Mouse (Mus musculus) neural tube, embryonic 14.5 days (tissue): ENCODE measurements around the gene Car11. TPM values are rescaled to one million over a fixed set of nuclear protein-coding genes. Genes with fewer than 3 reads are reported as not detected.

ENCODE experiments used
- ATAC-seq: fragments of 200-750 bp; cut with Nextera tagmentation; 2 replicates; pipeline ENCODE4 v1.8.0; 2017; ENCODE audit warnings: low read depth, mild to moderate bottlenecking, moderate TSS enrichment, moderate library complexity
- H3K27ac ChIP-seq: fragments of 300-500 bp; sonication (generic); 2 replicates; pipeline ENCODE4 v1.5.1; 2014; ENCODE audit warnings: low read depth, mild to moderate bottlenecking, control low read depth, low read length, moderate library complexity, mixed read lengths
- H3K27me3 ChIP-seq: fragments of 300-500 bp; sonication (generic); 2 replicates; pipeline ENCODE4 v1.6.1; 2014; ENCODE audit warnings: low read length; ENCODE audit not compliant: control insufficient read depth, insufficient read depth
- H3K36me3 ChIP-seq: fragments of 300-500 bp; sonication (generic); 2 replicates; pipeline ENCODE4 v1.6.1; 2014; ENCODE audit warnings: low read length, mixed read lengths; ENCODE audit not compliant: control insufficient read depth, insufficient read depth
- H3K4me1 ChIP-seq: fragments of 300-500 bp; sonication (generic); 2 replicates; pipeline ENCODE4 v1.6.1; 2014; ENCODE audit warnings: low read length; ENCODE audit not compliant: control insufficient read depth, insufficient read depth
- H3K4me2 ChIP-seq: fragments of 300-500 bp; sonication (generic); 2 replicates; pipeline ENCODE4 v1.6.1; 2014; ENCODE audit warnings: mild to moderate bottlenecking, low read depth, low read length, control low read depth
- H3K4me3 ChIP-seq: fragments of 300-500 bp; sonication (generic); 2 replicates; pipeline ENCODE4 v1.5.1; 2014; ENCODE audit warnings: low read depth, low read length, control low read depth, mixed read lengths
- H3K9ac ChIP-seq: fragments of 300-500 bp; sonication (generic); replicated peaks from 2 replicates; pipeline ENCODE4 v1.6.1; 2014; ENCODE audit warnings: low read depth, mild to moderate bottlenecking, control low read depth, low read length, mixed read lengths
- H3K9me3 ChIP-seq: fragments of 300-500 bp; sonication (generic); 2 replicates; pipeline ENCODE4 v1.6.1; 2016; ENCODE audit warnings: low read length; ENCODE audit not compliant: control insufficient read depth
- WGBS: fragments of 180-500 bp; shearing (Covaris S2); extraction: QIAGEN DNeasy Blood & Tissue Kit; methylation state at CpG from one replicate; pipeline ENCODE4 v1.1.7; 2014; 5-methylcytosine and 5-hydroxymethylcytosine counted together
- polyA plus RNA-seq: library from polyadenylated mRNA; unstranded; fragments of >200 nt; fragmentation: Nextera tagmentation; extraction: Ambion mirVana; gene quantifications from 2 replicates; pipeline ENCODE4 v1.2.1, GENCODE M21; 2014

The Car11 gene
- polyA plus RNA-seq, 1 experiment from 2014 or later, result 31.9 TPM

DNA sequence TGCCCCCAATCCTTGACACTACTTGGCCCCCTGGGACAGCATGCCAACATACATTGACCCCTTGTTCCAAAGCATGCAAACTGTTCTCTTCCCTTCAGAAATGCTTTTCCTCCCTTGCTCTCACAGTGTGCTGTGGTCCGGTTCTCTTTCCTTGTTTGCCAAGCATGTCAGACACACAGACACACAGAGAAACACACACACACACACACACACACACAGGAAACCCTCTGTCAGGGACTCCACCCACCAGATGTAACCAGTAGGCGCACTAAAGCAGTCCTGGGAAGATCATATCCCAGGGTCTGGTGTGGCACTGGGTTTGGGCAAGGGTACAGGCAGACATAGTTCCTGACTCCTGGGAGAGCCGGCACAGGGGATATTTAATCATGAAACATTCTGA lies 12.8 kb upstream of the Car11 start:
- H3K27me3 ChIP-seq, result no peaks in the 10 kb centered on the region
- no peak overlapping the region for H3K4me2 ChIP-seq
- 59% methylated on average over 3 of the region's 3 CpGs for WGBS
- no peak overlapping the region for H3K27ac ChIP-seq
- no peak for ATAC-seq
- H3K9me3 ChIP-seq, result no peaks in the 10 kb centered on the region
- no peak overlapping the region for H3K9ac ChIP-seq
- no peak overlapping the region for H3K4me3 ChIP-seq
- no peaks in the 10 kb centered on the region for H3K36me3 ChIP-seq
- H3K4me1 ChIP-seq, result no peaks in the 10 kb centered on the region; the same call in 1 of the 2 replicates

DNA sequence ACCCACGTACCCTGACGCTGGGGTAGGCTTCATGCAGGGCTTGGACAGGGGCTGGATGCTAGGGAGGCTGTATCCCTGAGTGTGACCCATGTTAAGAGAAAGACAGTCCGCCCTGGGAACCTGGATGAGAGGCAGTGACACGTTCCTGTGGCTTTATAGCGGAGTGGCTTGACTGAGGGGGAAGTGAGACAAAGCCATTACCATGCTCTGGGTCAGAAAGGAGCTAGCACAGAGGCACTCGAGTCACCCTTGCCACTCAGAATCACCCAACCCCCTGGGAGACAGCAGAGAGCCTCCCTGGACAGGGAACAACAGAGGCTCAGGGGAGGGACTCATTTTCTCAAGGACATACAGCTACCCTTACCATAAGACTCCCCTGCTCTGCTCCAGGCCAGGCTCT lies 10.5 kb upstream of the Car11 start:
- Histone ChIP-seq H3K27ac (no peak overlapping the region), H3K9ac (no peak overlapping the region), H3K4me2 (no peak overlapping the region), H3K27me3 (no peaks in the 10 kb centered on the region), H3K4me3 (no peak overlapping the region), H3K9me3 (no peaks in the 10 kb centered on the region), H3K4me1 (no peaks in the 10 kb centered on the region), H3K36me3 (no peaks in the 10 kb centered on the region)
- WGBS, result 58% methylated on average over 6 of the region's 6 CpGs
- ATAC-seq, result no peak

DNA sequence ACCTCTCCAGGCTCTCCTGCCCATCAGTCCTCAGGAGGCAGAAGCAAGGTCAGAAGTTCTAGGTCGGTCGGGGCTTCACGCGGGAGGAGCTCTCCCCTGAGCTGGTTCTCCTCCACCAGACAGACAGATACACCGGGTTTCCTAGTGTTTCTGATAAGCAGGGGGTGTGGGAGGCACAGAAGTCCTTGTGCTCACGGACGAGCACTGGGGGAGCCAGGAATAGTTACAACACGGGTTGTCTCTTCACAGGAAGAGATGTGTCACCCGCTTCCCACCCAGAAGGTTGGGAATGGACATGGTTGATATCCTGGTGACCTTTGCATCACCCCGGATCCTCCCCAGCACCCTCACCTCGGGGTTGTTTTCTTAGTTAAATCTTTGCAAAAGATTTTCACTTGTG lies 9.8 kb upstream of the Car11 start:
- H3K9ac ChIP-seq, result no peak overlapping the region
- no peak for ATAC-seq
- H3K9me3 ChIP-seq, result no peaks in the 10 kb centered on the region
- no peaks in the 10 kb centered on the region for H3K4me1 ChIP-seq
- no peak overlapping the region for H3K27ac ChIP-seq
- H3K4me3 ChIP-seq, result no peak overlapping the region
- no peaks in the 10 kb centered on the region for H3K27me3 ChIP-seq
- 78% methylated on average over 11 of the region's 11 CpGs for WGBS
- H3K36me3 ChIP-seq, result no peaks in the 10 kb centered on the region
- H3K4me2 ChIP-seq, result no peak overlapping the region

DNA sequence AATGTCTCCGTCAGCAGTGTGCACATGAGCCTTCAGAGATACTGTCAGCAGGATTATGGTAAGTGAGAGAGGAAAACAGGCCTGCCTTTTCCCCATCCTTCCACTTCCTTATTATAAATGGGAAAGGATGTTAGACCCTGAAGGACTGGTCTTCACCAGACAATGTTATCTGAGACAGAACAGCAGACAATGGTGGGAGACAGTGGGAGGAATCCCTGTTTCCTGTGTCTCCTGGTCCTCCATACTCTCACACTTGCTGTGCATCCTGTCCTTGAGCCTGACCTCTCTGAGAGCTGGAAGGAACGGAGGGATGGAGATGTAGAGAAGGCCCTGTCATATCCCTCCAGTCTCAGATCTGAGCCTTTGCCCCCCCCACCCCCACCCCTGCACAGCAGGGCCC lies 7.3 kb upstream of the Car11 start:
- no peaks in the 10 kb centered on the region for H3K9me3 ChIP-seq
- H3K4me1 ChIP-seq, result no peaks in the 10 kb centered on the region
- no peaks in the 10 kb centered on the region for H3K36me3 ChIP-seq
- no peak overlapping the region for H3K27ac ChIP-seq
- no peak overlapping the region for H3K4me2 ChIP-seq
- H3K27me3 ChIP-seq, result no peaks in the 10 kb centered on the region
- no peak overlapping the region for H3K4me3 ChIP-seq
- no peak for ATAC-seq
- WGBS, result 81% methylated on average over 2 of the region's 2 CpGs
- H3K9ac ChIP-seq, result no peak overlapping the region

DNA sequence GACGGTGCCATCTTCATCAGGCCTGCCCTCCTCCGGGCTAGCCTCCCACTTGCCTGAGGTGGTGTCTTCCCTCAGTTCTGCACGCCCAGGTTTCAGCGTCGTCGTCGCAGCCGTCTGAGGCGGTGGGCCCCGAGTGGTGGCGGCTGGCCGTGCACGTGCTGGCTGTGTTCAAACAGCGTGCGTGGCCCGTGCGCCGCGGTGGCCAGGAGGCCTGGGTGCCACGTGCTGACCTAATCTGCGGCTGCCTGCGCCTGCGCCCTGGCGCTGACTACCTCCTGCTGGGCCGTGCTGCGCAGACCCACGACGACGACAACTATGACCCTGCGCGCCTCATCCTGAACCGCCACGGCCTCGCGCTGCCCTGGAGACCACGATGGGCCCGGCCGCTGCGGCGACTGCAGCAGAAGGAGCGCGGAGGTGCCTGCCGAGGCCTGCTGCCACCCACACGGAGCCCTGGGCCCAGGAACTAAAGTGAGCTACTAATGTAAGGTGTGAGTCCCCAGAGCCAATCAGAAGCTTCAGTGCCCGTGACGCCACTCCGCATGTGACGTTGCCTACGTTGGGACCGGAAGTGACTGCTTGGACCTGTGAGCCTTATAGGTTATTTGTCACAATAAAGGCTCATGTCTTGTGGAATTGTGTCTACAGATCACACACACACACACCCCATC lies 5.6 kb upstream of the Car11 start, which contains the start of gene Sec1:
Sec1 (minus strand) TSS at position 482 of the 671 bp plus-strand sequence.
- no peaks in the 10 kb centered on the region for H3K36me3 ChIP-seq
- no peak within 1 kb of the TSS for H3K27ac ChIP-seq
- H3K27me3 ChIP-seq, result 0 out of 2 replicates have a peak, but pooled peaks cover 3% of the 10 kb centered on the region
- H3K4me1 ChIP-seq, result no peaks in the 10 kb centered on the region
- WGBS, result 90% methylated on average over 50 of the region's 50 CpGs
- H3K4me2 ChIP-seq, result no peak within 1 kb of the TSS
- H3K9me3 ChIP-seq, result no peaks in the 10 kb centered on the region
- H3K4me3 ChIP-seq, result no peak within 1 kb of the TSS
- H3K9ac ChIP-seq, result no peak within 1 kb of the TSS
- peak; percentile 19; the same call in 1 of the 2 replicates for ATAC-seq

DNA sequence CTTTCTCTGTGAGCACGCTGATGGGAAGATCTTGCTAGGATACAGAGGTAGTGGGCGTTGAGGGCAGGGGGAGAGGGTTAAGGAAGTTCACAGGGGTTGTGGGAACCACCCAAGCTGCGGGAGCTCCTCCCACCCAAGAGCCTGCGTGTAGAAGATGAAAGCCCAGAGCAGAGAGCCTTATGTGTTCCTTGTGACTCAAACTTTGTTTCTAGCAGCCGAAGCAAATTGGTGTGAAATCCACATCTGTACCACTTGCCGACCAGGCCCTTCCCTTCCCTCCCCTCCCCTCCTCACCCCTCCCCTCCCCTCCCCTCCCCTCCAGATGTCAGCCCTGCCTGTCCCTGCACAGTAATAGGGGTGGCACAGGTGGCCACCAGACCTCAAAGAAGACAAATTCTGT lies 4.5 kb upstream of the Car11 start:
- Histone ChIP-seq H3K36me3 (no peaks in the 10 kb centered on the region), H3K4me3 (no peak overlapping the region), H3K9me3 (no peaks in the 10 kb centered on the region), H3K4me2 (no peak overlapping the region), H3K27me3 (peaks cover 7% of the 10 kb centered on the region; the same call in 1 of the 2 replicates), H3K9ac (no peak overlapping the region), H3K27ac (no peak overlapping the region), H3K4me1 (0 out of 2 replicates have a peak, but pooled peaks cover under 1% of the 10 kb centered on the region)
- ATAC-seq, result no peak
- 2% methylated on average over 6 of the region's 6 CpGs for WGBS

DNA sequence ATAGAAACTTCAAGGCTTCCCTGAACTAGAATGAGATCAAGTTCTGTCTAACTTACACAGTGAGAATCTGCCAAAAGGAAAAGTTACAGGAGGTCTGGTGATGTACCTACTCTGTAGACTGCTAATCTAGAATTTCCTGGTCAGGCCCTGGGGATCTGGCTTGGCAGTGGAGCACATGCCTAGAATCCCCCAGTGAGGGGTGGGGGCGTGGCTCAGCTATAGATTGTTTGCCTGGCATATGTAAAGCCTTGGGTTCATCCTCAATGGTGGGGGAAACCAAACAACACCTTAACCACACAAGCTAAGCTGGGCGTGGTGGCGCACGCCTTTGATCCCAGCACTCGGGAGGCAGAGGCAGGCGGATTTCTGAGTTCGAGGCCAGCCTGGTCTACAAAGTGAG lies 1.7 kb upstream of the Car11 start:
- Histone ChIP-seq H3K27me3 (peaks cover 7% of the 10 kb centered on the region; the same call in 1 of the 2 replicates), H3K27ac (no peak overlapping the region), H3K36me3 (no peaks in the 10 kb centered on the region), H3K9me3 (no peaks in the 10 kb centered on the region), H3K9ac (no peak overlapping the region), H3K4me2 (no peak overlapping the region), H3K4me3 (no peak overlapping the region), H3K4me1 (0 out of 2 replicates have a peak, but pooled peaks cover 4% of the 10 kb centered on the region)
- no peak for ATAC-seq
- 80% methylated on average over 7 of the region's 7 CpGs for WGBS

DNA sequence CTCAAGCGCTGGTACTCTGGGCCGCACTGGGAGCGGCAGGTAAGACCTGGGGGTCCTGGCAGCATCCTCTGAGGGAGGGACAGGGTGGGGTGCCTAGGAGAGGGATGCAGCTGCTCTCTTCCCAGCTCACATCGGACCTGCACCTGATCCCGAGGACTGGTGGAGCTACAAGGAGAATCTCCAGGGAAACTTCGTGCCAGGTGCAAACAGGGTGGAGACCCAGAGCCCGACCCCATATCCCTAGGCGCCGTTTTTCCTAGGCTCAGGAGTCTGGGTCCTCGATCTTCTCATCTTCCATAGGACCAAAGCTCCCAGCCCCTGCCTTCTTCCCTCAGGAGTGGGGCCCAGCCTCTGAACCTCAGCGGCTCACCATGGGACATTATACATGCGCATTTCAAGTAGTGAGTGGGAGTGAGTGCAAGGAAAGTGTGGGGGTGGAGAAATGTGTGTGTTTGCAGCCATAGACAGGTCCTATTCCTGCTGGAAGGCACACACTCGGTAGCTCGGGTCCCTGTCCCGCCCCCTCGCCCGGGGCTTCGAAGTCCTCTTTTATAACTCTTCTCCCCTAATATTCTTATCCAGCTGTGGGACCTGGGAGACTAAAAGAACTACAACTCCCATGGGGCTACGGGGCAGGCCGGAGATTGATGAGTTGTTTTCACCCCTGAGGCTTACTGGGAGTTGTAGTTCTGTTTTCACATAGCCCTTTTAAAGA lies 815 bp downstream of the Car11 start:
- Histone ChIP-seq H3K4me3 (peak overlapping the region; percentile 46), H3K9me3 (no peaks in the 10 kb centered on the region), H3K27me3 (peaks cover 7% of the 10 kb centered on the region; the same call in 1 of the 2 replicates), H3K9ac (peak overlapping the region; percentile 67), H3K36me3 (no peaks in the 10 kb centered on the region), H3K4me1 (peaks cover 11% of the 10 kb centered on the region; the same call in 1 of the 2 replicates), H3K4me2 (peak overlapping the region; percentile 85), H3K27ac (peak overlapping the region; percentile 70)
- ATAC-seq, result peak; percentile 3; the same call in 1 of the 2 replicates
- WGBS, result under 1% methylated on average over 20 of the region's 20 CpGs

DNA sequence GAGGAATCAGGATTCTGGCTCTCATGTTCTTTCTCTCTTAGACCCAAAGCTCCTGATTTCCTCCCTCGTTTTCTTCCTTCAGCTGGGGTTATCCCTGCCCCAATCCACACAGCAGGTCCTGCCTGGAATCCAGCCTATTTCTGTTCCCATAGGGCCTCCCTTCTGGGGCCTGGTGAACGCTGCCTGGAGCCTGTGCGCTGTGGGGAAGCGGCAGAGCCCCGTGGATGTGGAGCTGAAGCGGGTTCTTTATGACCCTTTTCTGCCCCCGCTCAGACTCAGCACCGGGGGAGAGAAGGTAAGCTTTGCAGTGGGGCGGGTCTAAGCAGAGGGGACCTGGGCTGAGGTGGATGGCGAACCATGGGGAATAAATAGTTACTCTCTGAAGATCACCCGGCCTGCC lies 1.4 kb downstream of the Car11 start:
- peak overlapping the region; percentile 85 for H3K4me2 ChIP-seq
- H3K36me3 ChIP-seq, result no peaks in the 10 kb centered on the region
- peak overlapping the region; percentile 22 for H3K4me3 ChIP-seq
- WGBS, result 24% methylated on average over 11 of the region's 11 CpGs
- peaks cover 17% of the 10 kb centered on the region for H3K4me1 ChIP-seq
- no peaks in the 10 kb centered on the region for H3K9me3 ChIP-seq
- peak overlapping the region; percentile 30; the same call in 1 of the 2 replicates for H3K27ac ChIP-seq
- no peak for ATAC-seq
- H3K9ac ChIP-seq, result peak overlapping the region; percentile 30; the same call in 1 of the 2 replicates
- H3K27me3 ChIP-seq, result peaks cover 7% of the 10 kb centered on the region; the same call in 1 of the 2 replicates
